Mouse (Mus musculus) spleen, adult 2 months (tissue): ENCODE measurements at regions not wholly inside any gene's neighbourhood (a gene's known extent, or its start where the extent isn't known, plus 50 kb on each side); places are given as distances from the start of the nearest gene placed in this dataset.

Experiments
- CTCF ChIP-seq: fragments of 200-500 bp; IDR thresholded peaks from 2 replicates; pipeline ENCODE4 v1.5.1; 2011; ENCODE audit warnings: mild to moderate bottlenecking, inconsistent platforms; ENCODE audit not compliant: insufficient read depth, insufficient read length, insufficient replicate concordance; ENCODE audit errors: extremely low read depth
- POLR2A ChIP-seq: fragments of 200-500 bp; IDR thresholded peaks from 2 replicates; pipeline ENCODE4 v1.6.1; 2011; ENCODE audit warnings: low read depth, low read length, inconsistent platforms

DNA sequence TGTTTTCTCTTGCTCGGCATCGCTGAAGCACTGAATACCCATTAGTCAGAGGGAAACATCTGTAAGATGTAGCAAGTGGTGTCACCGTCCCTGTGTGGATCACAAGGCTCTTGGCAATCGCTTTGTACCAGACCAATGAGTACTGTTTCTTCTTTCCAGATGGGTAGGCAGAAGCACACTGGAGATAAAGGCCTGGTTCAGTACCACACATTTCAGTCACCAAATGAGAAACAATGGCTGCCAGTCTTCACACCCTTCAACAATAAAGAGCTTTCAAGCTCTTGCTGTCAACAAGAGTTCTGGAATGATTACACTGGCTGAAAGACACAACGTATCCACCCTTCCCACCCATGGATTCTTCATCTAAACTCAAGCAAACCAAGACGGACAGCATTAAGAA lies 64.5 kb downstream of the Arrdc3 start:
- TF ChIP-seq CTCF (no peak), POLR2A (no peak)
